Mouse (Mus musculus) G1E (cell line): ENCODE measurements around the gene Erbb4. TPM values are rescaled to one million over a fixed set of nuclear protein-coding genes. Genes with fewer than 3 reads are reported as not detected.

Experiments
- ATAC-seq: 2 replicates; pipeline ENCODE4 v1.8.0; 2016; ENCODE audit warnings: mild to moderate bottlenecking; ENCODE audit not compliant: insufficient number of reproducible peaks, poor library complexity, low FRiP score, severe bottlenecking; ENCODE audit errors: extremely low read depth
- DNase-seq: peaks from one replicate; pipeline ENCODE4 v3.0.0; 2012; ENCODE audit warnings: low spot score
- H3K27me3 ChIP-seq: 2 replicates; pipeline ENCODE4 v1.6.1; 2012; ENCODE audit warnings: mild to moderate bottlenecking, low read length, inconsistent platforms; ENCODE audit not compliant: insufficient read depth
- H3K36me3 ChIP-seq: replicated peaks from 2 replicates; pipeline ENCODE3; 2012; ENCODE audit warnings: mild to moderate bottlenecking, inconsistent platforms
- H3K4me1 ChIP-seq: 2 replicates; pipeline ENCODE4 v1.6.1; 2012; ENCODE audit warnings: low read depth, low read length, inconsistent platforms, mixed read lengths; ENCODE audit not compliant: insufficient read depth
- H3K4me3 ChIP-seq: 2 replicates; pipeline ENCODE4 v1.5.1; 2012; ENCODE audit warnings: low read depth, mild to moderate bottlenecking, inconsistent platforms, low read length, moderate library complexity, mixed read lengths
- H3K9me3 ChIP-seq: replicated peaks from 2 replicates; pipeline ENCODE4 v1.6.1; 2012; ENCODE audit warnings: inconsistent platforms
- CTCF ChIP-seq: IDR thresholded peaks from 2 replicates; pipeline ENCODE4 v1.5.1; 2012; ENCODE audit warnings: low read depth, low read length, inconsistent platforms, mixed read lengths
- GATA1 ChIP-seq: IDR thresholded peaks from 2 replicates; pipeline ENCODE4 v1.6.1; 2012; ENCODE audit warnings: borderline replicate concordance, low read length, inconsistent platforms, mixed read lengths
- GATA2 ChIP-seq: IDR thresholded peaks from 2 replicates; pipeline ENCODE4 v1.6.1; 2012; ENCODE audit warnings: low read depth, low read length, inconsistent platforms, borderline replicate concordance
- POLR2AphosphoS5 ChIP-seq: IDR thresholded peaks from 2 replicates; pipeline ENCODE4 v1.6.1; 2012; ENCODE audit warnings: low read depth, low read length, inconsistent platforms; ENCODE audit not compliant: insufficient replicate concordance
- TAL1 ChIP-seq: conservative IDR thresholded peaks from 2 replicates; pipeline ENCODE4 v1.6.1; 2012; ENCODE audit warnings: low read depth, low read length, inconsistent platforms, mixed read lengths
- polyA plus RNA-seq: library from polyadenylated mRNA; stranded (reverse); fragments of >175 nt; gene quantifications from 2 replicates; pipeline ENCODE4 v1.2.3, GENCODE M21; 2012
- total RNA-seq, 2 experiments: library from RNA; stranded (forward) in 1 of 2; stranded (reverse) in 1 of 2; fragments of 200-1000 nt in 1 of 2; fragments of >200 nt in 1 of 2; fragmentation: Nextera tagmentation in 1 of 2; gene quantifications; 2 replicates each; pipeline ENCODE4 v1.2.3; 2014 to 2017

Gene Erbb4
- total and polyA plus RNA-seq, 3 experiments = 0.33 TPM; not detected in 2

DNA sequence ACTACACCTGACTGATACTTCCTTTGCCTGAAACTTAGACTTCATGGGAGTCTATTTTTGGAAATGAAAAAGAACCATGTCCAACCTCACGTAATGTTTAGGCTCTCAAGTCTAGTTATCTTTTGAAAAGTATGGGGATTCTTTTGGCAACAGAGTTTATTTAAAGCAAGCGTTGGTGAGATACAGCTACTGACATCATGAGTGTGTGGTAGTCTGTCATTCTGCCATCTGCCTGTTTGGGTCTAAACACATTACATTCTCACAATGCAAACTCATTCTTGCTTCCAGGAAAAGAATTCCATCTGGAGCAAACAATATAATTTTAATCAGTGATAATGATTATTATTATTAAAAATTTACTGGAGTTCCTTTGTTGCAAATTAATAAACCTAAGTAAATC is 736.3 kb downstream of the Erbb4 start:
- H3K4me3 ChIP-seq = no peak overlapping the region
- no peaks in the 10 kb centered on the region for H3K36me3 ChIP-seq
- no peaks in the 10 kb centered on the region for H3K27me3 ChIP-seq
- no peak for DNase-seq
- H3K4me1 ChIP-seq = no peaks in the 10 kb centered on the region
- TF ChIP-seq GATA2 (no peak), CTCF (no peak), TAL1 (no peak), GATA1 (no peak), POLR2AphosphoS5 (no peak)
- H3K9me3 ChIP-seq = no peaks in the 10 kb centered on the region
- no peak for ATAC-seq

DNA sequence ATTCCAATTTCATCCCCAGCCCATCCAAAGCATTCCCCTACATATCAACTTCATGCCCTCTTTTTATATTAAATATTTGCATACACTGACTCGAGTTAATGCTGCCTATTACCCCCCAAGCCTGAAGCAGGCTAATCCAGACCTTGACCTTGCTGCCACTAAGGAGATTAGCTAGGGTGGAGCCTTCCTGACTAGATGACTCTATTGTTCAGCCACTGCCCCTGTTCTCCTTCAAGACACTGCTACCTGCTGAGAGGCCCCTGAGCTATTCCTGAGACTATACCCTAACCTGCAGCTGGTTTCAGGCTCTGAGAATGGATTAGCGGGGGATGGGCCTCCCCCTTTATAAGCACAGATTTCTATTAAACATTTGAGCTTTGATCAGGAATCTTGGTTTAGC is 774.1 kb downstream of the Erbb4 start:
- H3K4me1 ChIP-seq = no peaks in the 10 kb centered on the region
- TF ChIP-seq GATA2 = no peak
- TF ChIP-seq TAL1 = no peak
- TF ChIP-seq GATA1 = no peak
- no peak for TF ChIP-seq POLR2AphosphoS5
- no peak for TF ChIP-seq CTCF
- no peaks in the 10 kb centered on the region for H3K9me3 ChIP-seq
- H3K4me3 ChIP-seq = no peak overlapping the region
- DNase-seq (no peak), ATAC-seq (no peak)
- H3K27me3 ChIP-seq = no peaks in the 10 kb centered on the region
- no peaks in the 10 kb centered on the region for H3K36me3 ChIP-seq

DNA sequence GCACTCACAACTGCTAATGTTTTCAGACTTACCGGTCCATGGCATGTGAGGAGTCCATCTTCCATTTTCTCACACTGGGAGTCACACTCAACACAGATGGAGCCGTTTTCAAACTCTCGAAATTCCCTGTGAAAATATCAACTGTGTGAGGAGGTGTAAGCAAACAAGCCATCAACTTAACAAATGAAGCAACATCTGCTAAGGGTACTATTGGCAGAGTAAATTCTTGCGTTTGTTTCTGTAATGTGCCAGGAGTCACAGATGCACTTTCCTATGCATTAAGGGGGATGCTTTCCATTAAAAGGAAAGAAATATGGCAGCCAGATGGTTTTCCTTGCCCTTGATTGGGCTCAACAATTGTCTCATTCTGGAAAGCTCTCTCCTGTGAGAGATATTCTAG is 802.0 kb downstream of the Erbb4 start:
- TF ChIP-seq CTCF = no peak
- H3K4me3 ChIP-seq = no peak overlapping the region
- no peaks in the 10 kb centered on the region for H3K4me1 ChIP-seq
- H3K36me3 ChIP-seq = no peaks in the 10 kb centered on the region
- ATAC-seq (no peak), DNase-seq (no peak)
- no peaks in the 10 kb centered on the region for H3K27me3 ChIP-seq
- 0 out of 2 replicates have a peak, but pooled peaks cover 4% of the 10 kb centered on the region for H3K9me3 ChIP-seq

DNA sequence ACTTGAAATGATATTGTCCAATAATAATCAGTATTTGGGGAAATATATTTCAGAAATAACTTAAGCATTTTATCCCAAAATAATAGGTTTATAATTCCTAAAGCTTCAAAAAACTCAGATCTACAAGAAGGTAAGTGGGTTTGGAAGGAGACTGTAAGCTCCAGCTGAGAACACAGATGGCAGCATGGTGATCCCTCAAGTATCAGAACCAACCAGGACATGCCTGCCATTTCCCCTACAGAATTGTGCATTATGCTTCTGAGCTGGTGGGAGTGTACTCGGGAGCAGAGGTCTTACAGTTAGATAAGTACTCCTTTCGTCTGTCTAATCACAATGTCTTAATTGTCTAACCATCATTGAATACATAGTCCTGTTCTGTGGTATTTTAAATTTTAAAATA is 823.4 kb downstream of the Erbb4 start:
- Histone ChIP-seq H3K4me1 (no peaks in the 10 kb centered on the region), H3K9me3 (no peaks in the 10 kb centered on the region), H3K36me3 (no peaks in the 10 kb centered on the region), H3K27me3 (no peaks in the 10 kb centered on the region), H3K4me3 (no peak overlapping the region)
- ATAC-seq = no peak
- DNase-seq = no peak
- TF ChIP-seq TAL1 = no peak
- no peak for TF ChIP-seq GATA2
- TF ChIP-seq CTCF = no peak
- TF ChIP-seq GATA1 = no peak
- TF ChIP-seq POLR2AphosphoS5 = no peak

DNA sequence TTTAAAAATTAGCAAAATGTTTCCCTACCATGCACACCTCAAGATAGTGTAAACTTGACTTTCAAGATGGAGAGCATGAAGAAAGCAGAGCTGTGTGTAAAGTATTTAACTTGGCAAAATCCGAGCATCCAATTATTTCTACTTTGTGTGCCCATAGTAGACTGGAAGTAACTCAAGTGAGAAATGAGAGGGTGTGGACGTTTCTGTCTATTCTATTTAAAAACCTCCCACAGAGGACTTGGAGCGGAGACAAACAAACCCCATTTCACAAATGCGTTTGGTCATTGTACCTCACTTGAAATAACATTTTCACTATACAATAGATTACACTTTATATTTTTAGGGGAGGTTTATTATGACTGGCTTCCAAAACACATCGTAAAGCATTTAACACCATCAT is 832.0 kb downstream of the Erbb4 start:
- ATAC-seq (no peak), DNase-seq (no peak)
- Histone ChIP-seq H3K4me3 (no peak overlapping the region), H3K9me3 (no peaks in the 10 kb centered on the region), H3K27me3 (no peaks in the 10 kb centered on the region), H3K36me3 (no peaks in the 10 kb centered on the region), H3K4me1 (no peaks in the 10 kb centered on the region)
- TF ChIP-seq POLR2AphosphoS5 (no peak), CTCF (no peak), GATA1 (no peak), TAL1 (no peak), GATA2 (no peak)

DNA sequence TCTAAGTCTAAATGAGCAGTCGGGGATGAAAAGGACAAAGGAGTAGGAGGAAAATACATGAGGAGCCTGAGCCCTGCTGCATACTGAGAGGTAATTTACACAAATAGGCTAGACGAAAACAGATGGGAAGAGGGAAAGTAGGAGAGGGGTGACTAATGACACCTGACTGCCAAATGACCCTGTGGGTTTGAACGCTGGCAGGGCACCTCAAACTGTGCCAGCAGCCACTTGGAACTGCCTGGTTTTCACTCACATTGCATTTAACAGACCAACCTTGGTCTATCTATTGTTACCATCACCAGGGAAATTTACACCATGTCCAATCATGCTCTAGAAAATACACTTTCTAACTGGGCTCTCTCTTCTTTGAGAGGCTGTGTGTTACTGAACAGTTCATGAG is 929.3 kb downstream of the Erbb4 start:
- no peak for TF ChIP-seq GATA2
- TF ChIP-seq GATA1 = no peak
- TF ChIP-seq TAL1 = no peak
- TF ChIP-seq CTCF = no peak
- TF ChIP-seq POLR2AphosphoS5 = no peak
- Histone ChIP-seq H3K4me3 (no peak overlapping the region), H3K9me3 (no peaks in the 10 kb centered on the region), H3K27me3 (no peaks in the 10 kb centered on the region), H3K4me1 (no peaks in the 10 kb centered on the region), H3K36me3 (no peaks in the 10 kb centered on the region)
- ATAC-seq (no peak), DNase-seq (no peak)

DNA sequence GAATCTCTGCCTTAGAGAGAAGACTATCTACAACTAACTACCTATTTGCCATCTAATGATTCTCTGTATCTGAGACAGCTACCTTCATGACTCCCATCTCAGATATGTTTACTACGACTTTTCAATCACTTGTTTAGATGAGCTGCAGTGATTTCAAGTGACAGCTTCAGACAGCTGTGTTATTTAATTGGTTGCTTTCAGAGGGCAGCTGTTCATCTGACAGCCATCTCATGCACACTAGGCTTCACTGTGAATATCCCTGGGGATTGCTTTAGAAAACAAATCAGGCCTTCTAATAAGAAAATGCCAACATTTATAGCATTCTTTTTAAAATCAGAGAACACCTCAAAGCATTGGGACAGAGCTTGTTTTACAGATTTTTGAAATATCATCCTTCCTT is 952.6 kb downstream of the Erbb4 start:
- no peak for DNase-seq
- H3K27me3 ChIP-seq = no peaks in the 10 kb centered on the region
- H3K36me3 ChIP-seq = no peaks in the 10 kb centered on the region
- H3K4me1 ChIP-seq = no peaks in the 10 kb centered on the region
- H3K9me3 ChIP-seq = no peaks in the 10 kb centered on the region
- no peak for ATAC-seq
- no peak overlapping the region for H3K4me3 ChIP-seq
- TF ChIP-seq TAL1 (no peak), CTCF (no peak), POLR2AphosphoS5 (no peak), GATA1 (no peak), GATA2 (no peak)
